Mouse (Mus musculus): ENCODE results near the gene Gal. TPM values are rescaled to one million over a fixed set of nuclear protein-coding genes. Genes with fewer than 3 reads are reported as not detected.

Gal gene
- polyA plus RNA-seq, 1 experiment from 2014 or later, result 13.9 TPM

GRCm38 (mm10) chr19:3378614-3379013, 35.7 kb downstream of the Gal start:
- Histone ChIP-seq H3K4me3 (ENCODE audit: low read depth, low read length) (no peak overlapping the region), H3K27ac (ENCODE audit: low read depth, low read length) (no peak overlapping the region), H3K4me2 (ENCODE audit: low read depth, low read length) (no peak overlapping the region), H3K4me1 (ENCODE audit: control insufficient read depth, insufficient read depth, low read length) (no peaks in the 10 kb centered on the region), H3K9ac (replicated peaks; ENCODE audit: low read depth, low read length) (no peak overlapping the region), H3K36me3 (ENCODE audit: control insufficient read depth, insufficient read depth, low read length) (no peaks in the 10 kb centered on the region), H3K9me3 (ENCODE audit: control insufficient read depth, low read length) (no peaks in the 10 kb centered on the region), H3K27me3 (ENCODE audit: control insufficient read depth, insufficient read depth, low read length) (no peaks in the 10 kb centered on the region)
- ATAC-seq (ENCODE audit: low read depth), result no peak
- 98% methylated on average over 3 of the region's 3 CpGs for WGBS

- no peak overlapping the region for H3K9ac ChIP-seq (replicated peaks; ENCODE audit: low read depth, low read length)
- H3K27me3 ChIP-seq (ENCODE audit: control insufficient read depth, insufficient read depth, low read length), result no peaks in the 10 kb centered on the region
- no peaks in the 10 kb centered on the region for H3K4me1 ChIP-seq (ENCODE audit: control insufficient read depth, insufficient read depth, low read length)
- no peak overlapping the region for H3K4me3 ChIP-seq (ENCODE audit: low read depth, low read length)
- no peak overlapping the region for H3K27ac ChIP-seq (ENCODE audit: low read depth, low read length)
- H3K4me2 ChIP-seq (ENCODE audit: low read depth, low read length), result no peak overlapping the region
- no peaks in the 10 kb centered on the region for H3K9me3 ChIP-seq (ENCODE audit: control insufficient read depth, low read length)
- 30% methylated on average over 4 of the region's 4 CpGs for WGBS
- no peaks in the 10 kb centered on the region for H3K36me3 ChIP-seq (ENCODE audit: control insufficient read depth, insufficient read depth, low read length)
- ATAC-seq (ENCODE audit: low read depth), result no peak
Observed at GRCm38 (mm10) chr19:3376966-3377715, 37.2 kb downstream of the Gal start.

- Histone ChIP-seq H3K27me3 (ENCODE audit: control insufficient read depth, insufficient read depth, low read length) (no peaks in the 10 kb centered on the region), H3K27ac (ENCODE audit: low read depth, low read length) (no peak overlapping the region), H3K9me3 (ENCODE audit: control insufficient read depth, low read length) (no peaks in the 10 kb centered on the region), H3K4me2 (ENCODE audit: low read depth, low read length) (no peak overlapping the region), H3K36me3 (ENCODE audit: control insufficient read depth, insufficient read depth, low read length) (no peaks in the 10 kb centered on the region), H3K4me1 (ENCODE audit: control insufficient read depth, insufficient read depth, low read length) (no peaks in the 10 kb centered on the region), H3K9ac (replicated peaks; ENCODE audit: low read depth, low read length) (no peak overlapping the region), H3K4me3 (ENCODE audit: low read depth, low read length) (no peak overlapping the region)
- no peak for ATAC-seq (ENCODE audit: low read depth)
- 67% methylated on average over 7 of the region's 7 CpGs for WGBS
Observed at GRCm38 (mm10) chr19:3375945-3376495, 38.3 kb downstream of the Gal start.

- no peak overlapping the region for H3K4me2 ChIP-seq (ENCODE audit: low read depth, low read length)
- WGBS, result 64% methylated on average over 2 of the region's 2 CpGs
- H3K27me3 ChIP-seq (ENCODE audit: control insufficient read depth, insufficient read depth, low read length), result no peaks in the 10 kb centered on the region
- H3K4me1 ChIP-seq (ENCODE audit: control insufficient read depth, insufficient read depth, low read length), result no peaks in the 10 kb centered on the region
- no peak overlapping the region for H3K9ac ChIP-seq (replicated peaks; ENCODE audit: low read depth, low read length)
- ATAC-seq (ENCODE audit: low read depth), result no peak
- H3K36me3 ChIP-seq (ENCODE audit: control insufficient read depth, insufficient read depth, low read length), result no peaks in the 10 kb centered on the region
- H3K4me3 ChIP-seq (ENCODE audit: low read depth, low read length), result no peak overlapping the region
- H3K27ac ChIP-seq (ENCODE audit: low read depth, low read length), result no peak overlapping the region
- H3K9me3 ChIP-seq (ENCODE audit: control insufficient read depth, low read length), result no peaks in the 10 kb centered on the region
Observed at GRCm38 (mm10) chr19:3374028-3374427, 40.3 kb downstream of the Gal start.

- H3K4me3 ChIP-seq (ENCODE audit: low read depth, low read length), result no peak overlapping the region
- no peaks in the 10 kb centered on the region for H3K36me3 ChIP-seq (ENCODE audit: control insufficient read depth, insufficient read depth, low read length)
- no peaks in the 10 kb centered on the region for H3K9me3 ChIP-seq (ENCODE audit: control insufficient read depth, low read length)
- WGBS, result 69% methylated on average over 12 of the region's 12 CpGs
- no peaks in the 10 kb centered on the region for H3K4me1 ChIP-seq (ENCODE audit: control insufficient read depth, insufficient read depth, low read length)
- H3K27ac ChIP-seq (ENCODE audit: low read depth, low read length), result no peak overlapping the region
- no peak for ATAC-seq (ENCODE audit: low read depth)
- H3K9ac ChIP-seq (replicated peaks; ENCODE audit: low read depth, low read length), result no peak overlapping the region
- no peak overlapping the region for H3K4me2 ChIP-seq (ENCODE audit: low read depth, low read length)
- H3K27me3 ChIP-seq (ENCODE audit: control insufficient read depth, insufficient read depth, low read length), result no peaks in the 10 kb centered on the region
Observed at GRCm38 (mm10) chr19:3373380-3373779, 41.0 kb downstream of the Gal start.

GRCm38 (mm10) chr19:3368276-3368675, 46.1 kb downstream of the Gal start:
- ATAC-seq (ENCODE audit: low read depth), result no peak
- no peaks in the 10 kb centered on the region for H3K36me3 ChIP-seq (ENCODE audit: control insufficient read depth, insufficient read depth, low read length)
- H3K9ac ChIP-seq (replicated peaks; ENCODE audit: low read depth, low read length), result no peak overlapping the region
- H3K4me1 ChIP-seq (ENCODE audit: control insufficient read depth, insufficient read depth, low read length), result no peaks in the 10 kb centered on the region
- H3K4me3 ChIP-seq (ENCODE audit: low read depth, low read length), result no peak overlapping the region
- H3K27ac ChIP-seq (ENCODE audit: low read depth, low read length), result no peak overlapping the region
- no peaks in the 10 kb centered on the region for H3K27me3 ChIP-seq (ENCODE audit: control insufficient read depth, insufficient read depth, low read length)
- no peak overlapping the region for H3K4me2 ChIP-seq (ENCODE audit: low read depth, low read length)
- H3K9me3 ChIP-seq (ENCODE audit: control insufficient read depth, low read length), result no peaks in the 10 kb centered on the region
- WGBS, result 94% methylated on average over 3 of the region's 3 CpGs

GRCm38 (mm10) chr19:3365089-3365488, 49.3 kb downstream of the Gal start:
- Histone ChIP-seq H3K27me3 (ENCODE audit: control insufficient read depth, insufficient read depth, low read length) (no peaks in the 10 kb centered on the region), H3K36me3 (ENCODE audit: control insufficient read depth, insufficient read depth, low read length) (no peaks in the 10 kb centered on the region), H3K4me2 (ENCODE audit: low read depth, low read length) (no peak overlapping the region), H3K4me3 (ENCODE audit: low read depth, low read length) (no peak overlapping the region), H3K9me3 (ENCODE audit: control insufficient read depth, low read length) (no peaks in the 10 kb centered on the region), H3K4me1 (ENCODE audit: control insufficient read depth, insufficient read depth, low read length) (no peaks in the 10 kb centered on the region), H3K9ac (replicated peaks; ENCODE audit: low read depth, low read length) (no peak overlapping the region), H3K27ac (ENCODE audit: low read depth, low read length) (no peak overlapping the region)
- WGBS, result 92% methylated on average over 3 of the region's 3 CpGs
- ATAC-seq (ENCODE audit: low read depth), result no peak

GRCm38 (mm10) chr19:3363510-3363909, 50.8 kb downstream of the Gal start:
- Histone ChIP-seq H3K4me2 (ENCODE audit: low read depth, low read length) (no peak overlapping the region), H3K27me3 (ENCODE audit: control insufficient read depth, insufficient read depth, low read length) (no peaks in the 10 kb centered on the region), H3K4me1 (ENCODE audit: control insufficient read depth, insufficient read depth, low read length) (no peaks in the 10 kb centered on the region), H3K27ac (ENCODE audit: low read depth, low read length) (no peak overlapping the region), H3K9ac (replicated peaks; ENCODE audit: low read depth, low read length) (no peak overlapping the region), H3K9me3 (ENCODE audit: control insufficient read depth, low read length) (no peaks in the 10 kb centered on the region), H3K4me3 (ENCODE audit: low read depth, low read length) (no peak overlapping the region), H3K36me3 (ENCODE audit: control insufficient read depth, insufficient read depth, low read length) (no peaks in the 10 kb centered on the region)
- WGBS, result 98% methylated on average over 4 of the region's 4 CpGs
- no peak for ATAC-seq (ENCODE audit: low read depth)

All from neural tube, embryonic 14.5 days (tissue).